ENCODE assay signal across 9 mouse cellular contexts in the genomic region with DNA sequence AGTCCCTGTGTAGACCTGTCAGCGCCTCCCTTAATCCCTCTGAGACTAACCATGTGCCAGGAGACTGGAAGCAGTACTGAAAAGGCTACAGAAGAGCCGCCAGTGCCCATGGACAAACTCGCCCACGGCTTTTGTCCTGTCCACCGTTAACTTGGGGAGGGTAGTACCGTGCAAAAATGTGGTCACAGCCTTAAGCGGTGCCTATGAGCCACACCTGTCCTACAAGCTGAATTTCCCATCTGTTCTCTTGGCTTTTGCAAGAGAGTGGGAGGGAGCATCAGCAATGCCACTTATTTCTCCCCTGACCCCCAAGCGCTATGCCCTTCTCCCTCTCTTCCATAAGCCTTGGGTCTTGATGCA. TPM values are rescaled to one million over a fixed set of nuclear protein-coding genes. Genes with fewer than 3 reads are reported as not detected.
DNase-seq lines count a peak whose midpoint lies in the region; ATAC-seq and TF ChIP-seq lines count a peak whose summit lies in the region.
"Had no signal": no experiment of that assay in that cellular context is flagged by ENCODE, and none has a peak within 500 bp of the region (broad histone marks: within the 10 kb centered on the region; RNA-seq: fewer than 3 reads in every experiment).

No protein-coding gene starts in this region.

- 16% methylated on average over 8 of the region's 8 CpGs for WGBS in kidney, embryonic 14.5 days
- 8% methylated on average over 8 of the region's 8 CpGs for WGBS in embryonic facial prominence, embryonic 14.5 days
- WGBS in hindbrain, postnatal 0 days: 10% methylated on average over 8 of the region's 8 CpGs
- 10% methylated on average over 8 of the region's 8 CpGs for WGBS in neural tube, embryonic 11.5 days

- peak overlapping the region; percentile 65 for H3K4me3 ChIP-seq in kidney, embryonic 14.5 days (ENCODE audit: low read length)
- peak overlapping the region; percentile 61 for H3K4me3 ChIP-seq in embryonic facial prominence, embryonic 14.5 days (ENCODE audit: low read depth, low read length)
- peak overlapping the region; percentile 65 for H3K4me3 ChIP-seq in hindbrain, postnatal 0 days (ENCODE audit: low read length)
- peak overlapping the region; percentile 59 for H3K4me3 ChIP-seq in neural tube, embryonic 11.5 days (ENCODE audit: low read depth, low read length)

- no peak for ATAC-seq in kidney, embryonic 14.5 days (ENCODE audit: low FRiP score, low TSS enrichment)
- no peak for ATAC-seq in embryonic facial prominence, embryonic 14.5 days (ENCODE audit: low read depth)
- ATAC-seq in hindbrain, postnatal 0 days: no peak; the same call in 1 of the 2 replicates
- 0 out of 2 replicates have a peak, but pooled peaks have one; percentile 35 for ATAC-seq in neural tube, embryonic 11.5 days (ENCODE audit: insufficient read depth, low FRiP score, low TSS enrichment)

- H3K9ac ChIP-seq in kidney, embryonic 14.5 days (ENCODE audit: low read depth, low read length): no peak overlapping the region
- peak overlapping the region; percentile 63 for H3K9ac ChIP-seq in embryonic facial prominence, embryonic 14.5 days (ENCODE audit: low read depth, low read length)
- peak overlapping the region; percentile 69 for H3K9ac ChIP-seq in hindbrain, postnatal 0 days (replicated peaks; ENCODE audit: low read length)
- 0 out of 2 replicates have a peak overlapping the region, but pooled peaks have one; percentile 77 for H3K9ac ChIP-seq in neural tube, embryonic 11.5 days (ENCODE audit: low read length)

- no peaks in the 10 kb centered on the region for H3K9me3 ChIP-seq in kidney, embryonic 14.5 days (ENCODE audit: control insufficient read depth, low read length)
- no peaks in the 10 kb centered on the region for H3K9me3 ChIP-seq in embryonic facial prominence, embryonic 14.5 days (ENCODE audit: control insufficient read depth, low read length)
- no peaks in the 10 kb centered on the region for H3K9me3 ChIP-seq in hindbrain, postnatal 0 days (ENCODE audit: low read length)
- no peaks in the 10 kb centered on the region for H3K9me3 ChIP-seq in neural tube, embryonic 11.5 days (ENCODE audit: control insufficient read depth, low read length)

- peak overlapping the region; percentile 98 for H3K4me2 ChIP-seq in kidney, embryonic 14.5 days (replicated peaks; ENCODE audit: low read depth, low read length)
- peak overlapping the region; percentile 97 for H3K4me2 ChIP-seq in embryonic facial prominence, embryonic 14.5 days (ENCODE audit: low read depth, low read length)
- H3K4me2 ChIP-seq in hindbrain, postnatal 0 days (ENCODE audit: low read depth, low read length): peak overlapping the region; percentile 91
- H3K4me2 ChIP-seq in neural tube, embryonic 11.5 days (ENCODE audit: low read depth): peak overlapping the region; percentile 99

- DNase-seq in kidney, adult 18-20 months: no peak
- DNase-seq in embryonic facial prominence, embryonic 14.5 days (ENCODE audit: low spot score): no peak
- no peak for DNase-seq in hindbrain, postnatal 0 days (ENCODE audit: low spot score)
- peak; percentile 25 for DNase-seq in neural tube, embryonic 11.5 days (ENCODE audit: low spot score)
- DNase-seq in B cell, adult 2 months: no peak
- no peak for DNase-seq in layer of hippocampus, adult 11-12 months (ENCODE audit: low spot score)
- DNase-seq in MN1 (ENCODE audit: low spot score): no peak
- DNase-seq: spleen, adult 18-20 months had no signal

- H3K27me3 ChIP-seq in kidney, embryonic 14.5 days (ENCODE audit: control insufficient read depth, insufficient read depth, low read length): peaks cover 46% of the 10 kb centered on the region
- peaks cover 62% of the 10 kb centered on the region for H3K27me3 ChIP-seq in embryonic facial prominence, embryonic 14.5 days (replicated peaks; ENCODE audit: control insufficient read depth, insufficient read depth, low read length)
- H3K27me3 ChIP-seq in hindbrain, postnatal 0 days (ENCODE audit: insufficient read depth, low read length): no peaks in the 10 kb centered on the region
- H3K27me3 ChIP-seq in neural tube, embryonic 11.5 days (ENCODE audit: control insufficient read depth, insufficient read depth, low read length): peaks cover 18% of the 10 kb centered on the region

- no peak overlapping the region for H3K27ac ChIP-seq in kidney, embryonic 14.5 days (ENCODE audit: low read depth, low read length)
- H3K27ac ChIP-seq in embryonic facial prominence, embryonic 14.5 days (replicated peaks; ENCODE audit: low read depth, low read length): no peak overlapping the region
- H3K27ac ChIP-seq in hindbrain, postnatal 0 days: peak overlapping the region; percentile 87
- no peak overlapping the region for H3K27ac ChIP-seq in neural tube, embryonic 11.5 days (ENCODE audit: low read depth, low read length)

- peaks cover 8% of the 10 kb centered on the region; the same call in 1 of the 2 replicates for H3K4me1 ChIP-seq in kidney, embryonic 14.5 days (ENCODE audit: control insufficient read depth, insufficient read depth, low read length)
- H3K4me1 ChIP-seq in embryonic facial prominence, embryonic 14.5 days (ENCODE audit: control insufficient read depth, insufficient read depth, low read length): peaks cover 7% of the 10 kb centered on the region; the same call in 1 of the 2 replicates
- peaks cover 16% of the 10 kb centered on the region for H3K4me1 ChIP-seq in hindbrain, postnatal 0 days (ENCODE audit: insufficient read depth, low read length)
- H3K4me1 ChIP-seq in neural tube, embryonic 11.5 days (ENCODE audit: control insufficient read depth, insufficient read depth, low read length): peaks cover 2% of the 10 kb centered on the region; the same call in 1 of the 2 replicates

- no peak for TF ChIP-seq CTCF in hindbrain, postnatal 0 days (IDR thresholded peaks at IDR 0.05; ENCODE audit: low read depth)

- H3K36me3 ChIP-seq in kidney, embryonic 14.5 days (ENCODE audit: control insufficient read depth, insufficient read depth, low read length): no peaks in the 10 kb centered on the region
- H3K36me3 ChIP-seq in embryonic facial prominence, embryonic 14.5 days (ENCODE audit: control insufficient read depth, insufficient read depth, low read length): no peaks in the 10 kb centered on the region
- H3K36me3 ChIP-seq in hindbrain, postnatal 0 days (ENCODE audit: insufficient read depth, low read length): no peaks in the 10 kb centered on the region
- no peaks in the 10 kb centered on the region for H3K36me3 ChIP-seq in neural tube, embryonic 11.5 days (ENCODE audit: control insufficient read depth, insufficient read depth, low read length)

RNA-seq across cellular contexts. Expression of a gene that starts 0.3 kb away (rescaled TPM):
- polyA plus RNA-seq in kidney, embryonic 14.5 days (2014; fragmentation: Nextera tagmentation; extraction: Ambion mirVana): 2.4 and 4.1 TPM in 2 replicates
- 7.0 and 10.2 TPM in 2 replicates for polyA plus RNA-seq in embryonic facial prominence, embryonic 14.5 days (2014; fragmentation: Nextera tagmentation; extraction: Ambion mirVana)
- 48.3 and 51.0 TPM in 2 replicates for total RNA-seq in hindbrain, postnatal 0 days (2014; rRNA removed)
- polyA plus RNA-seq in hindbrain, postnatal 0 days (2015; fragmentation: Nextera tagmentation; extraction: Ambion mirVana): 60.0 and 64.7 TPM in 2 replicates
- 8.1 and 8.5 TPM in 2 replicates for polyA plus RNA-seq in neural tube, embryonic 11.5 days (2014; fragmentation: Nextera tagmentation; extraction: Ambion mirVana)
